ENCODE assay signal across 12 mouse cellular contexts in genomic region chr12:79804776-79805524, GRCm38 (mm10).
DNase-seq lines count a peak whose midpoint lies in the region; ATAC-seq and TF ChIP-seq lines count a peak whose summit lies in the region.
"Had no signal": no experiment of that assay in that cellular context is flagged by ENCODE, and none has a peak within 500 bp of the region (broad histone marks: within the 10 kb centered on the region; RNA-seq: fewer than 3 reads in every experiment).

No protein-coding gene starts in this region.

- no peak overlapping the region for H3K4me3 ChIP-seq in lung, embryonic 16.5 days (ENCODE audit: low read length)
- H3K4me3 ChIP-seq in embryonic facial prominence, embryonic 14.5 days (ENCODE audit: low read depth, low read length) = no peak overlapping the region
- H3K4me3 ChIP-seq in intestine, postnatal 0 days (ENCODE audit: low read depth, low read length) = no peak overlapping the region
- no peak overlapping the region for H3K4me3 ChIP-seq in neural tube, embryonic 15.5 days (replicated peaks)
- H3K4me3 ChIP-seq: erythroblast, embryonic 14.5 days; liver, embryonic 15.5 days had no signal

- peak overlapping the region; percentile 34 for H3K27ac ChIP-seq in lung, embryonic 16.5 days (ENCODE audit: low read length)
- peak overlapping the region; percentile 11; the same call in 1 of the 2 replicates for H3K27ac ChIP-seq in embryonic facial prominence, embryonic 14.5 days (replicated peaks; ENCODE audit: low read depth, low read length)
- peak overlapping the region; percentile 15; the same call in 1 of the 2 replicates for H3K27ac ChIP-seq in intestine, postnatal 0 days (ENCODE audit: low read depth, low read length)
- H3K27ac ChIP-seq in neural tube, embryonic 15.5 days (replicated peaks) = peak overlapping the region; percentile 28; the same call in 1 of the 2 replicates
- H3K27ac ChIP-seq: liver, embryonic 15.5 days had no signal

- TF ChIP-seq CTCF in intestine, postnatal 0 days (IDR thresholded peaks at IDR 0.05; ENCODE audit: low read depth) = no peak

- peaks cover 32% of the 10 kb centered on the region for H3K4me1 ChIP-seq in lung, embryonic 16.5 days (replicated peaks; ENCODE audit: control insufficient read depth, insufficient read depth, low read length)
- H3K4me1 ChIP-seq in embryonic facial prominence, embryonic 14.5 days (ENCODE audit: control insufficient read depth, insufficient read depth, low read length) = peaks cover 11% of the 10 kb centered on the region
- H3K4me1 ChIP-seq in intestine, postnatal 0 days (replicated peaks; ENCODE audit: control insufficient read depth, insufficient read depth, low read length) = 0 out of 2 replicates have a peak, but pooled peaks cover 4% of the 10 kb centered on the region
- H3K4me1 ChIP-seq in neural tube, embryonic 15.5 days = peaks cover 24% of the 10 kb centered on the region

- WGBS in lung, embryonic 16.5 days = 40% methylated on average over 8 of the region's 8 CpGs
- WGBS in embryonic facial prominence, embryonic 14.5 days = 33% methylated on average over 8 of the region's 8 CpGs
- WGBS in intestine, postnatal 0 days = 52% methylated on average over 8 of the region's 8 CpGs
- 12% methylated on average over 8 of the region's 8 CpGs for WGBS in neural tube, embryonic 15.5 days

- no peak overlapping the region for H3K4me2 ChIP-seq in lung, embryonic 16.5 days (ENCODE audit: low read depth, low read length)
- H3K4me2 ChIP-seq in embryonic facial prominence, embryonic 14.5 days (ENCODE audit: low read depth, low read length) = no peak overlapping the region
- H3K4me2 ChIP-seq in intestine, postnatal 0 days (replicated peaks; ENCODE audit: low read depth) = no peak overlapping the region
- H3K4me2 ChIP-seq in neural tube, embryonic 15.5 days = no peak overlapping the region
- H3K4me2 ChIP-seq: liver, embryonic 15.5 days had no signal

- intact Hi-C loops in left cerebral cortex, postnatal 36 days (cut with DNase I) = no loop called here

- no peaks in the 10 kb centered on the region for H3K27me3 ChIP-seq in lung, embryonic 16.5 days (ENCODE audit: control insufficient read depth, insufficient read depth, low read depth, low read length)
- H3K27me3 ChIP-seq in embryonic facial prominence, embryonic 14.5 days (replicated peaks; ENCODE audit: control insufficient read depth, insufficient read depth, low read length) = no peaks in the 10 kb centered on the region
- no peaks in the 10 kb centered on the region for H3K27me3 ChIP-seq in intestine, postnatal 0 days (replicated peaks; ENCODE audit: control insufficient read depth, insufficient read depth, low read length)
- no peaks in the 10 kb centered on the region for H3K27me3 ChIP-seq in neural tube, embryonic 15.5 days (replicated peaks)
- H3K27me3 ChIP-seq: liver, embryonic 15.5 days had no signal

- no peaks in the 10 kb centered on the region for H3K9me3 ChIP-seq in lung, embryonic 16.5 days (ENCODE audit: control insufficient read depth, low read length)
- H3K9me3 ChIP-seq in embryonic facial prominence, embryonic 14.5 days (ENCODE audit: control insufficient read depth, low read length) = no peaks in the 10 kb centered on the region
- no peaks in the 10 kb centered on the region for H3K9me3 ChIP-seq in intestine, postnatal 0 days (ENCODE audit: control insufficient read depth)
- H3K9me3 ChIP-seq in neural tube, embryonic 15.5 days (replicated peaks) = no peaks in the 10 kb centered on the region
- H3K9me3 ChIP-seq: liver, embryonic 15.5 days had no signal

- H3K36me3 ChIP-seq in lung, embryonic 16.5 days (ENCODE audit: control insufficient read depth, insufficient read depth, low read length) = no peaks in the 10 kb centered on the region
- no peaks in the 10 kb centered on the region for H3K36me3 ChIP-seq in embryonic facial prominence, embryonic 14.5 days (ENCODE audit: control insufficient read depth, insufficient read depth, low read length)
- no peaks in the 10 kb centered on the region; the same call in 1 of the 2 replicates for H3K36me3 ChIP-seq in intestine, postnatal 0 days (ENCODE audit: control insufficient read depth, insufficient read depth)
- no peaks in the 10 kb centered on the region for H3K36me3 ChIP-seq in neural tube, embryonic 15.5 days
- H3K36me3 ChIP-seq: liver, embryonic 15.5 days had no signal

- peak; percentile 48; the same call in 1 of the 2 replicates for ATAC-seq in lung, embryonic 16.5 days (ENCODE audit: low read depth)
- ATAC-seq in embryonic facial prominence, embryonic 14.5 days (ENCODE audit: low read depth) = peak; percentile 31; the same call in 1 of the 2 replicates
- ATAC-seq in intestine, postnatal 0 days = no peak
- ATAC-seq in neural tube, embryonic 15.5 days (ENCODE audit: low FRiP score) = no peak

- H3K9ac ChIP-seq in lung, embryonic 16.5 days (ENCODE audit: low read length) = no peak overlapping the region
- no peak overlapping the region for H3K9ac ChIP-seq in embryonic facial prominence, embryonic 14.5 days (ENCODE audit: low read depth, low read length)
- H3K9ac ChIP-seq in intestine, postnatal 0 days (ENCODE audit: low read depth, low read length) = no peak overlapping the region
- no peak overlapping the region for H3K9ac ChIP-seq in neural tube, embryonic 15.5 days (replicated peaks)
- H3K9ac ChIP-seq: liver, embryonic 15.5 days had no signal

- no peak for DNase-seq in lung, postnatal 10 days
- DNase-seq in embryonic facial prominence, embryonic 14.5 days (ENCODE audit: low spot score) = no peak
- no peak for DNase-seq in cerebellum, adult 9-11 months
- no peak for DNase-seq in thymus, postnatal 14 days
- no peak for DNase-seq in left cerebral cortex, postnatal 36 days (ENCODE audit: low spot score in 2 of 2)
- DNase-seq: spleen, adult 18-20 months; thymus, postnatal 25 days had no signal

Comparison
In these comparisons a context has a peak if more than half of its experiments do, and no peak if none do; other contexts are left out.
1. ATAC-seq: peak in lung, embryonic 16.5 days (single experiment) and embryonic facial prominence, embryonic 14.5 days (single experiment); none in intestine, postnatal 0 days (single experiment) and neural tube, embryonic 15.5 days (single experiment).
2. Peak in every context shown above with its lines, with median percentiles within 50 percentile points of each other: H3K27ac ChIP-seq.